Mouse (Mus musculus): ENCODE data around the gene Golph3l.
"Not testable (repeated sequence)": the region's sequence is repeated elsewhere in the genome, so short reads cannot be mapped to it uniquely, and the experiment has no call there.

Golph3l gene

DNA sequence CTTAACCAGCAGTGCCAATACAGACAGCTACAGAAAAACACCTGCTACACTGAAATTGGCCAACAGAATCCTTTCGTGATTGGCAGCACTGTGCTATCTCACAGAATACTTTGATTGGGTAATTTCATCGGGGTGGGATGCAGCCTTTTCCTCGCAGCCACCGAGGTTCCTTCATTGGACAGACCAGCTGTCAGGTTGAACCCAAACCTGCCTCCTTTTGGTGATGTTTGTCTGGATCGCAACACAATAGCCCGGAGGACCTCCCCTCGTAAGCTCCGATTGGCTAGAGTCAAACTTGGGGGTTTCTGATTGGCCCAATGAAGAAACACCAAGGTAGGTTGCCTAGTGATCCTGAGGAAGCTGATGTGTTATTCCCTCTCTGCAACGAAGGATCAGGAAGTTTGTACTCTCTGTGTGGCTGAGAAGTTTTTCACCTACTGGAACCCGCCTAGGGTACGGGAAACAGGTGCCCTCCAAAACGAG lies at the start of gene Golph3l:
TSS of gene Golph3l (plus strand) at position 331 of the 483 bp plus-strand sequence.
- peak; percentile 94 for DNase-seq (ENCODE audit: low spot score)

DNA sequence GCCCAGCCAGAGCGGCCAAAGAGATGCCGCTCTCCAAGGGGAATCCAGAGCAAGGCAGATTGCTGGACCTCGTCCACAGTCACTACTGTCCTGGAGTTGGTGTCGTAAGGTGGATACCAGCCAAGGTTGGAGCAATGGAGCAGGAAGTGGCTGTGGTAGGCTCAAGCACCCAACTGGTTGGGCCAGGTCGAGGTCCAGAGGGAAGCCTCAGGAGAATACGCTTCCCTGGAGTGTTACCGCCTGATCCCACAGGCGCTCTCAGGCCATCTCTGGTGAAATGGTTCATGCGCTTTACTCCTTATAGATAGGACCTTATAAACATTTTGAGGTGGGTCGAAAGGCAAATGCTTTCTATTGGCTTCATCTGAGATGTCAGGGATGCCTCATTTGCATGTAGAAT lies 49.8 kb upstream of the Golph3l start:
- no peak for DNase-seq (ENCODE audit: low spot score)

GRCm38 (mm10) chr3:95539837-95540236 lies 48.9 kb upstream of the Golph3l start:
- DNase-seq (ENCODE audit: low spot score): no peak

DNA sequence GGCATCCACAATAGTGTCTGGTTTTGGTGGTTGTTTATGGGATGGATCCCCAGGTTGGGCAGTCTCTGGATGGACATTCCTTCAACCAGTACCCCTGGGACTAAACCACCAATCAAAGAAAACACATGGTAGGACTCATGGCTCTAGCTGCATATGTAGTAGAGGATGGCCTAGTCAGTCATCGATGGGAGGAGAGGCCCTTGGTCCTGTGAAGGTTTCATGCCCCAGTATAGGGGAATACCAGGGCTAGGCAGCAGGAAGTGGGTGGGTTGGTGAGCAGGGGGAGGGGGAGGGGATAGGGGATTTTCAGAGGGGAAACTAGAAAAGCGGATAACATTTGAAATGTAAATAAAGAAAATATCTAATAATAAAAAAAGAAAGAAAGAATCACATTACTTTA lies 47.5 kb upstream of the Golph3l start:
- not testable (repeated sequence) for DNase-seq (ENCODE audit: low spot score)

DNA sequence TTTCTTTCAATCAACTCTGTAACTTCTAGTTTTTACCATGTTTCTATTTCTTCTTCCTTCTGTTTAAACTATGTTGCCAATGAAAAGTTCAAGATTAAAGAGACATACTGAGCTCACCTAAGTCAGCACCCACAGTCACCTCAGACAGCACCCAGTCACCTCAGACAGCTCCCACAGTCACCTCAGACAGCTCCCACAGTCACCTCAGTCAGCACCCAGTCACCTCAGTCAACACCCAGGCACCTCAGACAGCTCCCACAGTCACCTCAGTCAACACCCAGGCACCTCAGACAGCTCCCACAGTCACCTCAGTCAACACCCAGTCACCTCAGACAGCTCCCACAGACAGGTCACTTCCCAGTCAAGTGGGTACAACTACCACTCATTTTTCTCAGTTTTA lies 46.6 kb upstream of the Golph3l start:
- no peak for DNase-seq (ENCODE audit: low spot score)

- no peak for DNase-seq (ENCODE audit: low spot score)
Measured at GRCm38 (mm10) chr3:95542981-95543380, 45.8 kb upstream of the Golph3l start.

DNA sequence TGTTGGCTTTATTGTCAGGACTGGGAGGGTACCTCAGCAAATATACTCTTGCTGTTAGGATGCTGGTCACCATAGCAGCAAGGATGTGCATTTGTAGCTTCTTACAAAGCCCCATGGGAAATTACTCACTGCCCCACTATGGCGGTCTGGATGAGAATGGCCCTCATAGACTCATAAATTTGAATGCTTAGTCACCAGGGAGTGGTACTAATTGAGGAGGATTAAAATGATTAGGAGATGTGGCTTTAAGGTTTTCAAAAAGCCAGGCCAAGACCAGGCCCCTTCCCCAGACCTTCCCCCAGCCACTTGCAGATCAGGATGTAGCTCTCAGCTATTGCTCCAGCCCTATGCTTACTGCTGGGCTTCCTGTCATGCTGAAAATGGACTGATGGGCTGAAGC lies 38.6 kb upstream of the Golph3l start:
- no peak for DNase-seq (ENCODE audit: low spot score)

- DNase-seq (ENCODE audit: low spot score): no peak
Measured at GRCm38 (mm10) chr3:95553986-95554385, 34.7 kb upstream of the Golph3l start.

- DNase-seq (ENCODE audit: low spot score): no peak
Measured at GRCm38 (mm10) chr3:95559437-95559836, 29.3 kb upstream of the Golph3l start, which contains the start of gene Hormad1. Hormad1 (plus strand) TSS chr3:95559677.

DNA sequence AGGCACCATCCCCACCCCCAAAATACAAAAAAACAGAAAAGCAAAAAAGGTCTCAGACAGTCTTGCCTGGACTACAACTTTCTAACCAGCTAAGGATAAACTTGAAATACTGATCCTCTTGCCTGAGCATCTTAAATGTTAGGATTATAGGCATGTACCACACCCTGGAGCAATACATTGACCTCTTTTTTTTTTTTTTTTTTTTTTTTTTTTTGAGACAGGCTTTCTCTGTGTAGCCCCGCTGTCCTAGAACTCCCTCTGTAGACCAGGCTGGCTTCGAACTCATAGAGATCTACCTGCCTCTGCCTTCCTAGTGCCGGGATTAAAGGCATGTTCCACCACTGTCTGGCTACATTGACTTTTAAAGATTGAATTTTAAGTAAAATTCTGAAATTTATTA lies 28.0 kb upstream of the Golph3l start:
- DNase-seq (ENCODE audit: low spot score): no peak

DNA sequence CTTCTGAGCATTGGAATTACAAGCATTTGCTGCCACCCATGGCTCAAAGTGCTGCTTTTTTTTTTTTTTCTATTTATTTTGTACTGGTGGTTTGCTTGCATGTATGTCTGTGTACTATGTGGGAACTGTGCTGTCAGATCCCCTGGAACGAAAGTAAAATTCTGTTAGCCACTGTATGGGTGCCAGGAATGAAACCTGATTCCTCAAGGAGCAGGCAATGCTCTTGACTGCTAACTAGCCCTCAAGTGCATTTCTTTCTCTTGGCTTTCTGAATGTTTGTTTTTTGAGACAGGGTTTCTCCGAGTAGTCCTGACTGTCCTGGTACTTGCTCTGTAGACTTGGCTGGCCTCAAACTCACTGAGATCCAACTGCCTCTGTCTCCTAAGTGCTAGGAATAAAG lies 26.9 kb upstream of the Golph3l start:
- DNase-seq (ENCODE audit: low spot score): no peak

DNA sequence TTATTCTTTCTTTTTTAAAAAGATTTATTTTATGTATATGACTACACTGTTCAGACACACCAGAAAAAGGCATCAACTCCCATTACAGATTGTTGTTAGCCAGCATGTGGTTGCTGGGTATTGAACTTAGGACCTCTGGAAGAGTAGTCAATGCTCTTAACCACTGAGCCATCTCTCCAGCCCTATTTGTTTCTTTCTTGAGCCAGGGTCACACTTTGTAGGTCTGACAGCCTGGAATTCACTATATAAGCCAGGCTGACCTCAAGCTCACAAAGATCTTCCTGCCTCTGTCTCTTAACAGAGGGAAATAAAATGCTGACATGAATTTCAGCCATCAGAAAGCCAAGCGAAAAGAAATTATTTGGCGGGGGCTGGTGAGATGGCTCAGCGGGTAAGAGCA lies 19.1 kb upstream of the Golph3l start:
- no peak for DNase-seq (ENCODE audit: low spot score)

DNA sequence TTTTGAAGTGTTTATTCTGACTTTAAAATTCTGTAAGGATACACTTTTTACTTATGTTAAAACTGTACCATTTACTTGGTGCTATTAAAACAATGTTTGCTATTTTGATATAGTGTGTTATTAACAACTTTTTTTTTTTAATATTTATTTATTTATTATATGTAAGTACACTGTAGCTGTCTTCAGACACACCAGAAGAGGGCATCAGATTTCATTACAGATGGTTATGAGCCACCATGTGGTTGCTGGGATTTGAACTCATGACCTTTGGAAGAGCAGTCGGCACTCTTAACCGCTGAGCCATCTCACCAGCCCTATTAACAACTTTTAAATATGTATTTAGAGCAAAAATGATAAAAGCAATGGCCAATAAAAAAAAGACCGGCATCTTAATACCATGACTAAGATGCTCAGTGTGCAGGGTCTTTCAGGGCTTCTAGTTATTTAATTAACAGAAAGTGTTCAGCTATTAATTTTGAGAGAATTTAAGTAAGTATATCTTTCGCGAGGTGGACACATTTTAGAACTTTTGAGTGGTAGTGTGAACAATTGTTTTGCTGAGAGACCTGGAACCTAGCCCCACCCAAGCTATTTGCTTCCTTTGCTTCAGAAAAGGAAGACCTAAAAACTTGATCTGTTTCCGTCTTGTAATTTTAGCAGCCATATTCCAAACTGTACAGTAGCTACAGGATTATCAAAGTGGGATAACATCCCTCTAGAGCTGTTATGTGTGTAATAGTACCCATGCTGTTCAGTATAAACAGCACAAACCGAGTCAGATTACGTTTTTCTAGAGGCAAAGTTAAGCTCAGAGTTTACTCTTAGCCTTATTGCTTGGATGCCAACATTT lies 755 bp upstream of the Golph3l start:
- no peak for DNase-seq (ENCODE audit: low spot score)

GRCm38 (mm10) chr3:95598734-95599133 lies 10.0 kb downstream of the Golph3l start:
- DNase-seq (ENCODE audit: low spot score): no peak

DNA sequence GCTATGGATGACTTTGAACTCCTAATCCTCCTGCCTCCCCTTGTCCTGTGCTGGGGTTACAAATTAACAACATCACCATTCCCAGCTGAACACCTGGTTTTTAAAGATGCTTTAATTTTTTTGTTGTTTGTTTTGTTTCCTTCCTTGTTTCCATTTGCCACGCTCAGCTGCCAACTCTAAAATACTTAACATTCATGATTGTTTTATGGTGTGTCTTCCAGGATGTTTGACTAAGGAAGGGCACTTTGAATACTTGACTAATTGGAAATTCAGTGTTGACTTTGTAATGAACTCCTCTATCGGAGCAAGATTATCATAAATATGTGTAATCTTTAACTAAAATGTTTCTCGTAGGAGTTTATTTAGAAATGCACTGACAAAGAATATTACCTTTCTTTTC lies 12.6 kb downstream of the Golph3l start:
- DNase-seq (ENCODE audit: low spot score): no peak

DNA sequence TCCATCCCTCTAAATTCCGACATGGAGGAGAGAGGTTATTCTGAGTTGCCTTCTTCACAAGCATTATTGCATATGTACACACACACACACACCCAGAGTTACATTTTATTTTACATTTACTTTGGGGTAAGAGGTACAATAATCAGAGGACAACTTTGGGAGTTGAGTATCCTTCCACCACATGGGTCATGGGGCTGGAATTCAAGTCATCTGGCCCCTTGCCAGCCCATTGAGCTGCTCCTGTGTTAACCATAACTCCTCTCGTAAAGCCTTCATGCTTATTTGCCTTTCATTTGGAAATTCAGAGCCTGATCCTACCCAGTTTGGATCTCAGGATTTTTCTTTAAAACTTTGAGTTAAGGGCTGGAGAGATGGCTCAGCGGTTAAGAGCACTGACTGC lies 17.4 kb downstream of the Golph3l start:
- peak; percentile 20 for DNase-seq (ENCODE audit: low spot score)

GRCm38 (mm10) chr3:95609195-95609594 lies 20.5 kb downstream of the Golph3l start:
- no peak for DNase-seq (ENCODE audit: low spot score)

DNA sequence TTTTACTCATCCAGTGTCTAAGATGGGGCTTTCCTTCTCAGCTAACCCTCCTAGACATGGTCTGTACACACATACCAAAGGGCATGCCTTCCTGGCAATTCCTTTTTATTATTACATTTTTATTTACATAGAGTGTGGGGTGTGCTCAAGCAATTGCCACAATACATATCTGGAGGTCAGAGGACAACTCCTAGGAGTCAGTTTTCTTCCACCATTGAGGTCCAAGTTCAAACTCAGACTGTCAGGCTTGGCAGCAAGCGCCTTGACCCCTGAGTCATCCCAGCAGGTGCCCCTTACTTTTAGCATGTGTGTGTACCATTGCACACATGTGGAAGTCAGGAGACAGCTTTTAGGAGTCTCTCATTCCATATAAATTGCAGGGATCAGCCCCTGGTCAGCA lies 25.3 kb downstream of the Golph3l start:
- no peak for DNase-seq (ENCODE audit: low spot score)

DNA sequence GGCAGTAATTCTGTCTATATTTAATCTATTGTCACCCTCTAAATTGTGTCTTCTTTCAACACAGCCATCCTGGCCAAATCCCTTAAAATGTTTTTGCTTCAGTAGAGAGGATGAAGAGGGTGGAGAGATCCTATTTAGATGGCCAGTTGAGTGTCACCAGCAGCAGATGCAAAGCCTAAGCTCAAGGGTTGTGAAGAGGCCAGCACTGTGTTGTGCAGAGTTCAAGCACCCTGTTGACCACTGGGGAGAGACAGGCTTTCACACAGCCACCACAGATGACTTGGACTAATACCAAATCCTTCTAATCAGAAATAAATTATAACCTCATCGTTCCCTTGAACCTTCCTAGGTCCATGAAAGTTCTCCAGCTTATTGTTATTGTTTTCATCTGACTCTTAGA lies 29.8 kb downstream of the Golph3l start:
- DNase-seq (ENCODE audit: low spot score): no peak

- DNase-seq (ENCODE audit: low spot score): no peak
Measured at GRCm38 (mm10) chr3:95621241-95621640, 32.5 kb downstream of the Golph3l start.

GRCm38 (mm10) chr3:95622421-95622820 lies 33.7 kb downstream of the Golph3l start:
- not testable (repeated sequence) for DNase-seq (ENCODE audit: low spot score)

DNA sequence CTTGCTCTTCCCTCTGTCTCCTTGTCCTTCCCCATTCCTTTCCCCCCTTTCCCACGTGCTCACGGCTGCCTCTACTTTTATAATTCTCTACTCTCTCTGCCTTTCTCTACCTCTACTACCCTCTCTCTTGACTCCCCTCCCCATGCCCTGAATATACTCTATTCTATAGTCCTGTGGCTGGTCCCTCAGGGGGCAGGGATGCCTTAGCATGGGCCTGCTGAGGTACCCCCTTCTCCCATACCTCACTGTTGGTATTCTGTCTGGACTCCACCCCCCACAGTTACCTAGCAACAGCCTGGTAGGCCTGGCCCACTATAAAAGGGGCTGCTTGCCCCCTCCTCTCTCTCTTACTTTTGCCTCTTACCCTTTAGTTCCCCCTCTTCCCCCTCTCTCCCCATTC lies 34.8 kb downstream of the Golph3l start:
- no peak for DNase-seq (ENCODE audit: low spot score)

DNA sequence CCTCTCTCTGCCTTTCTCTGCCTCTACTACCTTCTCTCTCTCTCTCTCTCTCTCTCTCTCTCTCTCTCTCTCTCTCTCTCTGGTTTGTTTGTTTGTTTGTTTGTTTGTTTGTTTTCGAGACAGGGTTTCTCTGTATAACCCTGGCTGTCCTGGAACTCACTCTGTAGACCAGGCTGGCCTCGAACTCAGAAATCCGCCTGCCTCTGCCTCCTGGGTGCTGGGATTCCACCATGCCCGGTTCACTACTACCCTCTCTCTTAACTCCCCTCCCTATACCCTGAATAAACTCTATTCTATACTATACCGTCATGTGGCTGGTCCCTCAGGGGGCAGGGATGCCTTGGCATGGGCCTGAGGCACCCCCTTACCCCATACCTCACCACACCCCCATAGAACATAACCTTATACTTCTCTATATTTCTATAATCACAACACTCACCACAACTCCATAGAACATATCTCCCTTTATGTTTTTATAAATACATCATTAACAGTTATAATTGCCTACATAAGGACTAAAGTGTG lies 35.3 kb downstream of the Golph3l start:
- not testable (repeated sequence) for DNase-seq (ENCODE audit: low spot score)
